Mouse (Mus musculus) common myeloid progenitor, adult 5-6 weeks (primary cell): ENCODE data around the gene Zfp933. TPM values are rescaled to one million over a fixed set of nuclear protein-coding genes. Genes with fewer than 3 reads are reported as not detected.
"Not testable (repeated sequence)": the region's sequence is repeated elsewhere in the genome, so short reads cannot be mapped to it uniquely, and the experiment has no call there.

Experiments used
- ATAC-seq: replicated peaks from 2 replicates; pipeline ENCODE4 v1.8.0; 2016; ENCODE audit warnings: low read depth, mild to moderate bottlenecking, moderate TSS enrichment, inconsistent platforms; ENCODE audit not compliant: poor library complexity, severe bottlenecking
- total RNA-seq: library from RNA; stranded (forward); fragments of 200-1000, 187-1606 nt; gene quantifications from 2 replicates; pipeline ENCODE4 v1.2.3, GENCODE M21; 2017

The Zfp933 gene
- total RNA-seq, result 8.2 and 8.4 TPM in 2 replicates

- ATAC-seq, result peak; percentile 93
These were observed at the start of gene Zfp933 for GRCm38 (mm10) chr4:147847614-147848583. TSS of gene Zfp933 (minus strand) at chr4:147848366.

GRCm38 (mm10) chr4:147897348-147897747, 49.2 kb upstream of the Zfp933 start:
- ATAC-seq, result no peak

DNA sequence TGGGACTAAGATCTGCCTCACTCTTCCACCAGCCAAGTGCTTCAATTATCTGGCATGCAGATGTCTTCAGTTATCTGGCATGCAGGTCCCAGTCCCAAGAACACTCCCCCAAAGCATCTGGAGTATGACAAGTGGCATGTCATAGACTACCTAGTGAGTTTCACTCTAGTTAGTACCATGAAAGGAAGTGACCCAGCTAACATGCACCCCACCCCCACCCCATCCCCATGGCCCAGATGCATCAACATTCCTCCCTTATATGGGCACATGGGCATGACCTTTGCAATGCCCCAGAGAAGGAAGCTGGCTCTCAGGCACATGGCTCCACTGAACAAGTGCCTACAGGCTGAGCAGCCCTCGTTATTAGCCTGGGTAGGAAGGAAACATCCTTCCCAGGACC, 48.2 kb upstream of the Zfp933 start:
- ATAC-seq, result 0 out of 2 replicates have a peak, but pooled peaks have one; percentile 11

GRCm38 (mm10) chr4:147895815-147896330, 47.7 kb upstream of the Zfp933 start:
- ATAC-seq, result no peak

GRCm38 (mm10) chr4:147890341-147890740, 42.2 kb upstream of the Zfp933 start:
- no peak for ATAC-seq

DNA sequence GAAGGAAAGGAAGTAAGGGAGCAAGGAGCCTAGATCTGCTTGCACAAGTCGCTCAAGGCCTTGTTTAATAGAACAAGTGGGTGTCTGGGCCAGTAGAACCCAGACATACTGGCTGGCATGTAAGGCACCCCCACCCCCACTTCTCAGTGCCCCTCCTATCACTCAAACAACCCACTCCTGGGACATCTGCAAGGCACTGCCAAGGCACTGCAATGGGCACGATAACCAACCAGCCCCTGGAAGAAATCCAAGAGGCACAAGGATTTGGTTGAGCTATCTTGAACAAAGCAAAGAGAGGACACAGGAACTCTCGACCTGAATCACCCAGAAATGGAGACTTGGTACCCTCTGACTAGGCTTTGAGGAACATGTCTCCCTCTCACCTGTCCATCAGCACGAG, 40.1 kb upstream of the Zfp933 start:
- ATAC-seq, result peak; percentile 42; the same call in 1 of the 2 replicates

DNA sequence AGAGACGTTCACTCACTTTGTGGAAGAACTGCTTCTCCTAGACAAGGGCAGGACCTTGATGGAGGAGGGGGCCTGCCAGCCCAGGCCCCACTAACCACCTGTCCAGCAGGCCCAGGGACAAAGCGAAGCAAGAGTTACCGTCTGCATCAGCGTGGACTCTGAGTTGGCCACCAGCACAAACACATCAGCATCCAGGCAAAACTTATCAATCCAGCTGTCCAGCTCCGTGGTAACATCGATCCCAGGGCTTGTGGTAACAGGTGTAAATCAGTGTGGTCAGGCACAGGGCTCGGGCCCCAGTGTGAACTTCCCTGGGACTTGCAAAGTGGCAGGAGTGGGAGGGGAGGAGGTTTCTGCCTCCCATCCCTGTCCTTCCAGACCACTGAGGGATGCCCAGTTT, 39.1 kb upstream of the Zfp933 start:
- no peak for ATAC-seq

DNA sequence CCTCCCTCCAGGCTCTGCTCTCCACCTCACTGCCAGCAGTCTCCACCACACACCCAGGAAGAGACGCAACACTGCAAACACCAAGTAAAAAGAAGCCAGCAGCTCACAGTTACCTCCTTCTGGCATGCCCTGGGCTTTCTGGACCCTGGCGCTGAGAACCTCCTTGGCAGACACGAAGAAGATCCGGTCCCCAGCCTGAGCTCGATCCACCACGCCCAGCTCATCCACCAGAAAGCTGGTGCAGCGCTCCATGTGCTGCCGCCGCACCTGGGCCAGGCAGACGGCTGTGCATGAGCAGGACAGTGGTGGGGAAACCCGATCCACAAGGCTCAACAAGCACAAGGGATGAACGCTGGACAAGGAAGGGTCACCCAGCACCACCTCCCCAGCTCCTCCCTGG, 38.0 kb upstream of the Zfp933 start:
- ATAC-seq, result no peak

DNA sequence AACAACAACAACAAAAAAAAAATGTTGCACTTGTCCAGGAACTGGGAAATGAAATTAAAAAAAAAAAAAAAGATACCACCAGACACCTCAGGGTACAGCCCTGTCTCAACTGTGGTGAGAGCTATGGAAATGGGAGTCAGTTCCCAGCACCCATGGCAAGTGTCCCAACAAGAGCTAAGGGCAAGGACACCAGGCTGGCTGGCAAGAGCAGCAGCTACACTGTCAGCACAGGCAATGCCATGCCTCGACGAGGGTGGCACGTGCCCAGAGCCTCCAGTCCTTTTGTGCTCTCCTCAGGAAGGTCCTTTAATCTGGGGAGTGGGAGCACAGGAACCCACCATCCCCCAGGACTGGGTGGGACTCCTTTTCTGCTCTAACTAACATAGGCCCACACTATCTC, 36.0 kb upstream of the Zfp933 start:
- ATAC-seq, result no peak

DNA sequence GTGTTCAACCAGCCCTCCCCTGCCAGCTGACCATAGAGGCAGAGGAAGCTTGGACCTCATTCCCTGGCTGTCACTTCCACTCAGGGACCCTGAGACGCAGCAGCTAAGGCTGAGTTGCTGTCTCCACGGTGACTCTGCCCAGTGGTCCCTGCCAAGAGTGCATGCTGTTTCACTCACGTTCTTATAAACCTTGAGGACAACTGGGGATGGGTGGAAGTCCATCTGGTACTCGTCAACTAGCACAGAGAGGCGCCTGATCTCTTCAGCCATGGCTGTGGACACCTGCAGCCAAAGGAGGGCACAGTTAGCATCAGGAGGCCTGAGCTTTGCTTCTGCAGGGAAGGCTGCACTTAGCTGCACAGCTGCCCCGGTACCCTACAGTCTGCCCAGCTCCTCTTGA, 34.9 kb upstream of the Zfp933 start:
- no peak for ATAC-seq

DNA sequence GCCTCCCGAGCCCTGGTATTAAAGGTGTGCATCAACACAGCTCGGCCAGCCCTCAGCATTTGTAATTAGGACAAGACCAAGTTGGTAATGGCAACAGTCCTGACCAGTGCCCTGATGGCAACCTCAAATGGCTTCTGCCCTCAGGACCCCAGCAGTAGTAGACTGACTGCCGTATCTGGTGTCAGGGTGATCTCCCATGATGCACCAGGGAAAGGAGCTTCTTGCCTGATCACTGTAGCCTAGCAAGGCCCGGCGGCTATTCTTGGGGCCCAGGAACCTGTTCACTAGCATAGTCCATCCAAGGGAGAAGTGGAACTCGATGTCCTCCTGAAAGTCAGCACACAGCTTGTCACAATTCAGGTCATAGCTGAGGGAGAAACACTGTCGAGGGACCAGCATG, 33.6 kb upstream of the Zfp933 start:
- ATAC-seq, result no peak

GRCm38 (mm10) chr4:147879865-147880264, 31.7 kb upstream of the Zfp933 start:
- no peak for ATAC-seq

DNA sequence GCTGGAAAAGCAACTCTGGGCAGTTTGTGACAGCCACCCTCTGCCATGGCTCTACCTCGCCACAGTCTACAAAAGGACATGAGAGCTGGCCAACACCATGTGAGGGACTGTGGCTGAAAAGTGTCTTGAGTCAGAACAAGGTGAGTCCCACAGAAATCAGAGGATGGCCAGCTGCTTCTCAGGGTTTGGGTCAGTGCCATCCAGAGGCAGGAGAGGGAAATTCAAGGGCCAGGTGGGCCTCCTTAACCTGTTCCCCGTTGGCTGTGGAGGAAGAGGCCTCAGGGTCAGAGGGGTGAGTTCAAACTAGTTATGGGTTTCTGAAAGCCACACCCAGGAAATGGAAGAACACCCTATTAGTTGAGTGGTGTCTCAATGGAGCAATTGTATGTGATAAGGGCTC, 31.3 kb upstream of the Zfp933 start:
- ATAC-seq, result no peak

GRCm38 (mm10) chr4:147878537-147878936, 30.4 kb upstream of the Zfp933 start:
- ATAC-seq, result no peak

- peak; percentile 42 for ATAC-seq
These were observed 27.8 kb upstream of the Zfp933 start for GRCm38 (mm10) chr4:147875852-147876575.

DNA sequence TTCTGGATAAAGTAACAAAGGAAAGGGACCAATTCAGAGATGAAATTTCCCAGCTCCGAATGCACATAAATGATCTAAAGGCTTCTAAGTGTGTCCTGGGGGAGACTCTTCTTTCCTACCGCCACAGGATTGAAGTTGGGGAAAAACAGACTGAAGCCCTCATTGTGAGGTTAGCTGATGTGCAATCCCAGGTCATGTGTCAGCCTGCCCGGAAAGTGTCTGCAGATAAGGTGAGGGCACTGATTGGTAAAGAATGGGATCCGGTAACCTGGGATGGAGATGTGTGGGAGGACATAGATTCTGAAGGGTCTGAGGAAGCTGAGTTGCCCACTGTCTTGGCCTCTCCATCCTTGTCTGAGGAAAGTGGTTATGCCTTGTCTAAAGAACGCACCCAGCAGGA, 21.1 kb upstream of the Zfp933 start:
- 0 out of 2 replicates have a peak, but pooled peaks have one; percentile 1 for ATAC-seq

DNA sequence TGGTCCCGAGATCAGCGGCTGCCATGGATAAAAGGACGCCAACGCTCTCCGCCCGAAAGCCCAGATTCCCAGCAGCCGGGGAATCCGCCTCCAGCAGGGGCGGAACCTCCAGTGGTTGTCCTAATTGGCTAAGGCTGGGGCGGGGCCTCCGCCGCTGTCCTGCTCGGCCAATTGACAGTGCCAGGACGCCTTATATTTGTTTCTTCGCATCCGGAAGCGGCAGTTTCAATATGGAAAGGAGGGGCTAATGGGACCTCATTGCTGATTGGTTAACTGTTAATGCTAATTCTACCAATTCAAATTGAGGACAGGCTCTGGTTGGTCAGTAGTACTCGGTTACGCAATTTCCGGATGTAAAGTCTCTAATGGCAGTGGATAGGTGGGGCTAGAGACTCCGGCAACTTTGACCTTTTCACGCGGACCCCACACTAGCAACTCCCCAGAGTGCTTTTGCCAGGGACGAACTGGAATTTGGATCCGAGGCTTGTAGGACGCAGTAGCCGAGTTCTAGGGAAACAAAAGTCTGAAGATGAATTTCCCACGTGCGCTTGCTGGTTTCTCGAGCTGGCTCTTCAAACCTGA, 20.4 kb upstream of the Zfp933 start, which contains the start of the genes Miip and Fv1:
TSS of gene Miip (minus strand) at position 367 of the 582 bp plus-strand sequence.
TSS of gene Fv1 (plus strand) at position 530 of the 582 bp plus-strand sequence.
- peak; percentile 92 for ATAC-seq

DNA sequence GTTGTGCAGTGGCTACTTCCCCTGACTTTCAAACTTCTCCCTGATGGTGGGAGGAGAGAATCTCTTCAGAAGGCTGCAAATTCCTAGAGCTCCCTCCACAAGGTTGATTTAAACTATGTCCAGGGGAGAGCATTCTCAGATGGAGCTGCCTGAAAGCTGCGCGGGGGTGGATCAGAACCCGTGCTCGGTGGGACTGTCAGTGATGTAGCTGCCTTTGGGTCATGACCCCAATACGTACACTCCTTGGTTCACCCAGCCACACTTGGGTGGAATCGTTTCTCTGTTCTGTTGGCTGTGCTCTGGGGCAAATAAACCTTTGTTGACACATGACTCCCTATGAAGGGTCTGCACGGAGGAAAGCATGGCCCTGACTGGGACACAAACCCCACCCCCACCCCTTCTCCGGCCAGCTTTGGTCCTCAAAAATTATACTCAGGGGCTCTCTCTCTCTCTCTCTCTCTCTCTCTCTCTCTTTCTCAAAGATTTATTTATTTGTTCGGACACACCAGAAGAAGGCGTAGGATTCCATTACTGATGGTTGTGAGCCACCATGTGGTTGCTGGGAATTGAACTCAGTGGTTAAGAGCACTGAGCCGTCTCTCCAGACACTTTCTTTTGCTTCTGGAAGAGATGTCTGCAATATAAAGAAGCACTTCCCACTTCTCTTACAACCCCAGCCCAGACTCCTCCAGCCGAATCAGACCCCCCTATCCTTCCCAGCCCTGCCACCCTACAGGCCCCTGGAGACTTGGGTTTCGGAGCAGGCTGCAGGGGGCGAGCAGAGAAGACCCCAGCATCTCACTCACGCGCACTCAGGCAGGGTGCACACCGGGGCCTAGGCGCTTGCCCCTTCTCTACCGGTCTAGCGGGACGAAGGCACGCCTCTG, 19.6 kb upstream of the Zfp933 start:
- ATAC-seq, result no peak

- not testable (repeated sequence) for ATAC-seq
These were observed 18.6 kb upstream of the Zfp933 start for GRCm38 (mm10) chr4:147866793-147867192.
